Mouse (Mus musculus) neutrophil, adult 83 days (primary cell): Measurements from ENCODE around the gene Olfr771. TPM values are rescaled to one million over a fixed set of nuclear protein-coding genes. Genes with fewer than 3 reads are reported as not detected.

Experiments used
- total RNA-seq, 2 experiments: library from RNA; stranded (reverse); gene quantifications; one replicate each; pipeline ENCODE4 v1.2.4; 2023

The Olfr771 gene
- total RNA-seq: not detected

DNA sequence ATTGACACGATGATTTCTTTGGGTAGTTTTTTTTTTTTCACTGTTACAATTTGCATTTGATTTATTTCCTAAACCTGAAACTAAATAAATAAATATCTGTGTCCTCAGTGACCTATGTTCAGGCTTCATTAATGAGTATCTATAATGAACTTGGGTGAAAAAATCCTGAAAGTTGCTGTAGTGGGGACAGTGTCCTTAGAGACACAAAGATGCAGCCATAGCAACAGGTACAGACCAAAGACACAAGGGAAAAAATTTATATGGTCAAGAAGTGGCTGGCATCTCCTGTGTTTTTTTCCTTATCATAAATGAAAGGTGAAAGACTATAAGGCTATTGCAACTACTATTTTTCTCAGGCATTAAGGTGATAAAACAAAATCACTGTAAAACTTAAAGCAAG is at the start of gene Olfr771:
Gene Olfr771 (minus strand): TSS at position 101 of the 400 bp plus-strand sequence.

DNA sequence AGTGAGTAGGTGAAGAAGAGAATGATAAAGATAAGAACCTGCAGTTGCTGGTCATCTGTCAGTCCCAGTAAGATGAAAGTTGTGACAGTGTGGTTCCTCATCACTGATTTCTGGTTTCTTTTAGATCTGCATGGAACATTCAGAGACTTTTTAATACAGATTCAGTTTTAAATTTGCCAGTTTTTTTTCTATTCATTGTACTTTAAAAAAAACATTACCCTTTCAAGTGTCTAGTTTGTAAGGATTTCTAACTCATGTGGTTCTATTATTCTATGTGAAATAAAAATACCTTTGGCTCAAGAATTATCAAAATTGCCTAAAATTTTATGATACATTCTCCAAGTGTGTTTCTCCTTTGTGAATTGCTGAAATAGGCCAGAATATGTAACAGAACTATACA is 22.8 kb upstream of the Olfr771 start, which contains the start of gene Olfr773:
Gene Olfr773 (minus strand): TSS at position 101 of the 400 bp plus-strand sequence.

DNA sequence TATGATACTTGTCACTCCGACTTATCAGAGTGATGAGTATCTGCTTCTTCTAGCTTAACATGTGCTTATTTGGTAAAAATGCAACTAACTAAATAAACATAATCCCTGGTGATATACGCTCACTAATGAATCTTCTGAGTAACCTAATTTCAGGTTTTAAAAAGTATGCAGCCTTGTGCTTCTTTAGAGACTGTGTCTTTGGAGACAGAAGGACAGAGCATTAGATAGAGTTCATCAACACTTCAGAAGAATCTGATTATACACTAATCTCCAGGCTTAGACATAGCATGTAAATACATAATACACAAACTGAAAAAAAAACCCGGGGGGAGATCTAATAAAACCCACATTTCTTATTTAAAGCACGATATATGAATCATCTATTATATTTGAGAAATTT is 13.3 kb upstream of the Olfr771 start, which contains the start of gene Olfr772:
Gene Olfr772 (minus strand): TSS at position 101 of the 400 bp plus-strand sequence.

DNA sequence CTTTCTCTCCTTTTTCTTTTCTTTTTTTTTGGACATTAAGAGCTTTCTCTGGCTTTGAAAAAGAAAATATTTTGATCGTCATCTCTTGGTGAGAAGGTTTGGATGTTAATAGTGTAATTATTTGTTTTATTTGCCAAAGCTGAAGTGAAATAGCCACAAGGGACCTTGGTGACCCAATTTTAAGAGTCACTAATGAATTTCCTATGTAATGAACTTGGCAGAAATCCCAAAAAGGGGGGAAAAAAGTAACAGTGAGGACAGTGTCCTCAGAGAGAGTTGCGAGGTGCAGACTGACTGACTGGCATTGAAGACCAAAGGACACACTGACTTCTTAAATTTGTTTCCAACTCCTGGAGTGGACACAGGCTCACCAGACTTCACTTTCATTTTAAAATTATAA is 25.7 kb downstream of the Olfr771 start, which contains the start of gene Olfr770:
Gene Olfr770 (minus strand): TSS at position 101 of the 400 bp plus-strand sequence.

DNA sequence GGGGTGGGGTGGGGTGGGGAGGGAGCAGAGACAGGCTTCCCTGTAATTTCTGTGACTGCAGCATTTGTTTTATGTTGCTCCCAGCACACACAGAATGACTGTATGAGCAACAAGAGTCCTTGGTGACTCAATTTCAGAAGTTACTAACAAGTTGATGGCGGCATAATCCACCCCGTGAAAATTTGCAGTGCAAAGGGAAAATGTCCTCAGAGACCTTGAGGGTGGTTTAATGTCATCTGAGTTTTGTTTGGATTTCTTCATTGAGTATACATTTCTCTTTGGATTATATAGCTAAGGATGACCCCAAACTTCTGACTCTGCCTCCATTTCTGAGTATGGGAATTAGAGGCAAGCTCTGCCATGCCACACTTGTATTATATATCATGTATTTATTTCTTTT is 46.8 kb downstream of the Olfr771 start, which contains the start of gene Olfr769:
Gene Olfr769 (minus strand): TSS at position 101 of the 400 bp plus-strand sequence.

Other genes starting within 250 kb of the Olfr771 start
- 1 to 10 TPM; 3.2 to 6.0 TPM for gene Rdh5, start 241.9 kb downstream of the Olfr771 start, total RNA-seq
- gene Bloc1s1, start 240.7 kb downstream of the Olfr771 start, total RNA-seq: 10 to 100 TPM; 80.0 to 90.6 TPM
- gene Itga7, start 230.9 kb downstream of the Olfr771 start, total RNA-seq: under 1 TPM in 1 of 2 experiments, not detected in 1; 0.09 TPM
- gene Mettl7b, start 203.8 kb downstream of the Olfr771 start, total RNA-seq: not detected
- not detected for gene Olfr9, start 175.3 kb downstream of the Olfr771 start, total RNA-seq
- gene Olfr763, start 154.0 kb downstream of the Olfr771 start, total RNA-seq: not detected
- not detected for gene Olfr764-ps1, start 124.9 kb downstream of the Olfr771 start, total RNA-seq
- not detected for gene Olfr765, start 114.8 kb downstream of the Olfr771 start, total RNA-seq
- not detected for gene Olfr766-ps1, start 95.8 kb downstream of the Olfr771 start, total RNA-seq
- not detected for gene Olfr767, start 81.8 kb downstream of the Olfr771 start, total RNA-seq
- gene Olfr768, start 65.4 kb downstream of the Olfr771 start, total RNA-seq: not detected
- gene Olfr769, start 46.9 kb downstream of the Olfr771 start, total RNA-seq: not detected
- not detected for gene Olfr770, start 25.8 kb downstream of the Olfr771 start, total RNA-seq
- not detected for gene Olfr772, start 13.2 kb upstream of the Olfr771 start, total RNA-seq
- not detected for gene Olfr773, start 22.7 kb upstream of the Olfr771 start, total RNA-seq
- not detected for gene Olfr774, start 71.5 kb upstream of the Olfr771 start, total RNA-seq
- not detected for gene Olfr775, start 83.7 kb upstream of the Olfr771 start, total RNA-seq
- not detected for gene Olfr776, start 94.4 kb upstream of the Olfr771 start, total RNA-seq
- not detected for gene Olfr777, start 106.7 kb upstream of the Olfr771 start, total RNA-seq
- not detected for gene Olfr780, start 153.4 kb upstream of the Olfr771 start, total RNA-seq
- not detected for gene Olfr781, start 164.1 kb upstream of the Olfr771 start, total RNA-seq
- not detected for gene Olfr782, start 184.1 kb upstream of the Olfr771 start, total RNA-seq
- under 1 TPM in 1 of 2 experiments, not detected in 1; 0.13 TPM for gene Olfr784, start 219.3 kb upstream of the Olfr771 start, total RNA-seq
- gene Olfr785, start 240.7 kb upstream of the Olfr771 start, total RNA-seq: not detected